Comparison of ENCODE assay signal across 10 mouse cellular contexts in genomic region chr7:31168412-31168811, GRCm38 (mm10). TPM values are rescaled to one million over a fixed set of nuclear protein-coding genes. Genes with fewer than 3 reads are reported as not detected.
A peak's percentile ranks its signal among the peaks of the same experiment; 100 is the strongest.
DNase-seq lines count a peak whose midpoint lies in the region; ATAC-seq and TF ChIP-seq lines count a peak whose summit lies in the region.
"Had no signal": no experiment of that assay in that cellular context is flagged by ENCODE, and none has a peak within 500 bp of the region (broad histone marks: within the 10 kb centered on the region; RNA-seq: fewer than 3 reads in every experiment).

No protein-coding gene starts in this region.

- no peaks in the 10 kb centered on the region; the same call in 1 of the 2 replicates for H3K4me1 ChIP-seq in lung, adult 2 months (ENCODE audit: control insufficient read depth, insufficient read depth, low read length)
- no peaks in the 10 kb centered on the region for H3K4me1 ChIP-seq in hindbrain, embryonic 12.5 days
- no peaks in the 10 kb centered on the region for H3K4me1 ChIP-seq in midbrain, embryonic 13.5 days (replicated peaks)
- H3K4me1 ChIP-seq: embryonic facial prominence, embryonic 13.5 days; neural tube, embryonic 13.5 days had no signal

- H3K4me3 ChIP-seq in lung, adult 2 months (replicated peaks; ENCODE audit: extremely low read depth, low read depth, low read length) = no peak overlapping the region
- no peak overlapping the region for H3K4me3 ChIP-seq in hindbrain, embryonic 12.5 days
- H3K4me3 ChIP-seq in midbrain, embryonic 13.5 days (replicated peaks) = no peak overlapping the region
- H3K4me3 ChIP-seq: embryonic facial prominence, embryonic 13.5 days; neural tube, embryonic 13.5 days had no signal

- no peaks in the 10 kb centered on the region for H3K36me3 ChIP-seq in hindbrain, embryonic 12.5 days
- no peaks in the 10 kb centered on the region for H3K36me3 ChIP-seq in midbrain, embryonic 13.5 days
- H3K36me3 ChIP-seq: embryonic facial prominence, embryonic 13.5 days; neural tube, embryonic 13.5 days had no signal

- DNase-seq in lung, adult 18-20 months = peak; percentile 44 to 54
- DNase-seq in lung, adult 2 months = no peak
- DNase-seq in kidney, adult 9 months = peak; percentile 62
- peak; percentile 59 for DNase-seq in lung, postnatal 25 days (ENCODE audit: low spot score)
- DNase-seq in ovary, adult 18-20 months (ENCODE audit: low spot score) = no peak
- DNase-seq in embryo, embryonic 9.5 days (ENCODE audit: extremely low spot score) = no peak

- no peak overlapping the region for H3K27ac ChIP-seq in hindbrain, embryonic 12.5 days
- no peak overlapping the region for H3K27ac ChIP-seq in midbrain, embryonic 13.5 days
- H3K27ac ChIP-seq: embryonic facial prominence, embryonic 13.5 days; neural tube, embryonic 13.5 days had no signal

- 20% methylated on average over 8 of the region's 8 CpGs for WGBS in lung, adult 2 months
- 63% methylated on average over 8 of the region's 8 CpGs for WGBS in hindbrain, embryonic 12.5 days
- 73% methylated on average over 8 of the region's 8 CpGs for WGBS in midbrain, embryonic 13.5 days

- peaks cover 5% of the 10 kb centered on the region; the same call in 1 of the 2 replicates for H3K9me3 ChIP-seq in hindbrain, embryonic 12.5 days (replicated peaks)
- H3K9me3 ChIP-seq in midbrain, embryonic 13.5 days = no peaks in the 10 kb centered on the region
- H3K9me3 ChIP-seq: embryonic facial prominence, embryonic 13.5 days; neural tube, embryonic 13.5 days had no signal

- no peak for ATAC-seq in hindbrain, embryonic 12.5 days (ENCODE audit: low FRiP score)
- ATAC-seq in midbrain, embryonic 13.5 days = no peak

- no peak for TF ChIP-seq CTCF in lung, adult 2 months (IDR thresholded peaks at IDR 0.05; ENCODE audit: insufficient read depth, low read length)

- no peak overlapping the region for H3K9ac ChIP-seq in hindbrain, embryonic 12.5 days
- no peak overlapping the region for H3K9ac ChIP-seq in midbrain, embryonic 13.5 days (replicated peaks)
- H3K9ac ChIP-seq: embryonic facial prominence, embryonic 13.5 days; neural tube, embryonic 13.5 days had no signal

- no peaks in the 10 kb centered on the region for H3K27me3 ChIP-seq in hindbrain, embryonic 12.5 days
- H3K27me3 ChIP-seq in midbrain, embryonic 13.5 days = no peaks in the 10 kb centered on the region
- H3K27me3 ChIP-seq: embryonic facial prominence, embryonic 13.5 days; neural tube, embryonic 13.5 days had no signal

- no peak overlapping the region for H3K4me2 ChIP-seq in hindbrain, embryonic 12.5 days (replicated peaks)
- H3K4me2 ChIP-seq in midbrain, embryonic 13.5 days (replicated peaks) = no peak overlapping the region
- H3K4me2 ChIP-seq: embryonic facial prominence, embryonic 13.5 days; neural tube, embryonic 13.5 days had no signal

- TF ChIP-seq POLR2A in lung, adult 2 months (IDR thresholded peaks at IDR 0.05; ENCODE audit: borderline replicate concordance, extremely low read depth, low read depth, low read length) = no peak

RNA-seq across cellular contexts. Expression of gene Gramd1a, which starts 12.7 kb away (rescaled TPM):
- 103 and 113 TPM in 2 replicates for polyA plus RNA-seq in lung, adult 2 months (2012; rRNA removed)
- polyA plus RNA-seq in hindbrain, embryonic 12.5 days (2016; fragmentation: Nextera tagmentation; extraction: Ambion mirVana) = 185 and 202 TPM in 2 replicates
- 213 and 241 TPM in 2 replicates for polyA plus RNA-seq in midbrain, embryonic 13.5 days (2015; fragmentation: Nextera tagmentation; extraction: Ambion mirVana)

RNA-seq across cellular contexts. Expression of gene Scn1b, which starts 41.6 kb away (rescaled TPM):
- 26.6 and 43.9 TPM in 2 replicates for polyA plus RNA-seq in lung, adult 2 months (2012; rRNA removed)
- polyA plus RNA-seq in hindbrain, embryonic 12.5 days (2016; fragmentation: Nextera tagmentation; extraction: Ambion mirVana) = 2.7 and 3.8 TPM in 2 replicates
- 1.2 and 2.7 TPM in 2 replicates for polyA plus RNA-seq in midbrain, embryonic 13.5 days (2015; fragmentation: Nextera tagmentation; extraction: Ambion mirVana)

RNA-seq across cellular contexts. Expression of gene Hpn, which starts 53.3 kb away (rescaled TPM):
- 30.1 and 34.5 TPM in 2 replicates for polyA plus RNA-seq in lung, adult 2 months (2012; rRNA removed)
- 2.3 and 2.7 TPM in 2 replicates for polyA plus RNA-seq in hindbrain, embryonic 12.5 days (2016; fragmentation: Nextera tagmentation; extraction: Ambion mirVana)
- polyA plus RNA-seq in midbrain, embryonic 13.5 days (2015; fragmentation: Nextera tagmentation; extraction: Ambion mirVana) = 0.18 and 0.59 TPM in 2 replicates

Comparison
In these comparisons a context has a peak if more than half of its experiments do, and no peak if none do; other contexts are left out.
1. DNase-seq: peak in lung, adult 18-20 months (2 of 2), kidney, adult 9 months (single experiment) and lung, postnatal 25 days (single experiment); none in lung, adult 2 months (single experiment), ovary, adult 18-20 months (single experiment) and embryo, embryonic 9.5 days (single experiment).